Mouse (Mus musculus) embryo, embryonic 11 days (tissue): ENCODE results near the gene Tanc1.
"Not testable (repeated sequence)": the region's sequence is repeated elsewhere in the genome, so short reads cannot be mapped to it uniquely, and the experiment has no call there.

ENCODE experiments used
- DNase-seq: peaks from one replicate; pipeline ENCODE4 v3.0.0-alpha.2; 2015

Tanc1 gene

DNA sequence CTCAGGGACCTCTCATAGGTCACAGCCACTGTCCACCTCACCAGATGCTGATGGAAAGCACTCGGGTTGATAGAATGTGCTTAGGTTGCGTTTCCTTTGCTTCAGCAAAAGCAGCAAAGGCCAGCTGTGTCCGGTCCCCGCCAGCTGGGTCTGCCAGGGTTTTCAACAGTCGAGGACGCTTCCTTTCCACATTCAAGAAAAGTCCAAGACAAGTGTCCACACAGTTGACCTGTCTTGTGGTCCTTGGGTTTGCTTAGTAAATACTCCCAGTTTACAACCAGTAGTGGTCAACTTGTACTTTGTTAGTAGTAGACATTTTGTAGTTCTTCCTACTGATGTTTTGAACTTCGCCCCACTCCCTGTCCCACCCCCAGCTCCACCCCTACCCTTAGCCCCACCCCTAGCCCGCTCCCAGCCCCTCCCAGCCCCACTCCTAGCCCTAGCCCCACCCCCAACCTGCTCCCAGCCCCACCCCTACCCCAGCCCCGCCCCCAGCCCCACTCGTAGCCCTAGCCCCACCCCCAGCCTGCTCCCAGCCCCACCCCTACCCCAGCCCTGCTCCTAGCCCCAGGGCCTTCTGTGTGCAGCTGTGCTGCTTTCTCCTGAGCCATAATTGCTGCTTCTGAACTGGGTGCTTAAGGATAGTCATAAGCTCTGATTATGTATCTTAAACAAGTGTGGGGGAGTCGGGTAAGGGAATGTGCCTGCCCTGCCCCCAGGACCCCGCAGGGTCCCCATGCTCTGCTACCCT lies 229.5 kb downstream of the Tanc1 start:
- DNase-seq = peak; percentile 59

GRCm38 (mm10) chr2:59841944-59842343 lies 230.1 kb downstream of the Tanc1 start:
- no peak for DNase-seq

DNA sequence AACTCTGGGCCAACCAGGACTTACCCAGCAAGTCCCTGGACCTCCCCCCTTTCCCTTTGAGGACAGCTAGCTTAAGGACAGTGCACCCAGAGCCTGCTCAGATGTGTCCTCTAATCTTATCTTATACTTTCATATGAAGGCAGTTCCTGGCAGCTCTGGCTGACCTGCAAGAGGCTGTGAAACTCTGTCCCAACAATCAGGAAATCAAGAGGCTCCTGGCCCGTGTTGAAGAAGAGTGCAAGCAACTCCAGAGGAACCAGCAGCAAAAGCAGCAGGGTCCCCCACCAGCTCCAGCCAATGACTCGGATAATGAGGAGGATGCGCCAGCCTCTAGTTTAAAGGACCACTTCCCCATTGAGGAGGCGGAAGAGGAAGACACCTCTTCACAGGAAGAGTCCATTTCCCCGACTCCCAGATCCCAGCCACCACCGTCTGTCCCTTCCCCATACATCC lies 230.7 kb downstream of the Tanc1 start:
- no peak for DNase-seq

- no peak for DNase-seq
Observed at GRCm38 (mm10) chr2:59843156-59843555, 231.3 kb downstream of the Tanc1 start.

DNA sequence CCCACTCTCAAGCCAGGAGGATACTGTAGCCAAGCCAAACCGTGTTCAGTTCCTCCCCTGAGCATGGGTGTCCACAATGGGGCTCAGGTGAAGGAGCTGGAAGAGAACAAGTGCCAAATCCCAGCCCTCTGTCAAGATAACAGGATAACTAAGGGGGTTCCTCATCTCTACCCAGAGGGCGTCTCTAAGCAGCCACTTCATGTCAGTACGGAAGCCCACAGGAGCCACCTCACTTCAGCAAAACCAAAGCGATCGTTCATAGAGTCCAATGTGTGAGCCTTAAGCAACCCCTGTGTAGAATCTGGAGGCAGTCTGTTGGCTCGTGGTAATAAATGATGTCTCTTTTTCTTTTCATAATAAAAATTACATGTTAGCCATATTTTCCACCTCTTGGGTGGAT lies 232.0 kb downstream of the Tanc1 start:
- no peak for DNase-seq

DNA sequence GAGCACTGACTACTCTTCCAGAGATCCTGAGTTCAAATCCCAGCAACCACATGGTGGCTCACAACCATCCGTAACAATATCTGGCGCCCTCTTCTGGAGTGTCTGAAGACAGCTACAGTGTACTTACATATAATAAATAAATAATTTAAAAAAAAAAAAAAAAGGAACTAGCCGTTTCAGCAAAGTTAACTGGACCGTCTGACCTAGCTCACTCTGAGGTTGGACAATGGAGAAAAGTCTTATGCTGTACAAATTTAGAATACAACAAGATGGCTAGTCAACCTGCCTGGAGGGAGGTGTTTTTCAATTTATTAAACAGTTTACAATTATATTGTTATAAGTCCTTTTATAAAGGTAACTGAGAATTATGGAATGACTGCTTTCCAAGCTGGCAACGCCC lies 240.0 kb downstream of the Tanc1 start:
- not testable (repeated sequence) for DNase-seq

- DNase-seq = no peak
Observed at GRCm38 (mm10) chr2:59852916-59853315, 241.1 kb downstream of the Tanc1 start.

GRCm38 (mm10) chr2:59853543-59853942 lies 241.7 kb downstream of the Tanc1 start:
- no peak for DNase-seq

- no peak for DNase-seq
Observed at GRCm38 (mm10) chr2:59854363-59854762, 242.5 kb downstream of the Tanc1 start.

GRCm38 (mm10) chr2:59862618-59863017 lies 250.8 kb downstream of the Tanc1 start:
- DNase-seq = no peak

GRCm38 (mm10) chr2:59870526-59870925 lies 258.7 kb downstream of the Tanc1 start:
- DNase-seq = no peak

DNA sequence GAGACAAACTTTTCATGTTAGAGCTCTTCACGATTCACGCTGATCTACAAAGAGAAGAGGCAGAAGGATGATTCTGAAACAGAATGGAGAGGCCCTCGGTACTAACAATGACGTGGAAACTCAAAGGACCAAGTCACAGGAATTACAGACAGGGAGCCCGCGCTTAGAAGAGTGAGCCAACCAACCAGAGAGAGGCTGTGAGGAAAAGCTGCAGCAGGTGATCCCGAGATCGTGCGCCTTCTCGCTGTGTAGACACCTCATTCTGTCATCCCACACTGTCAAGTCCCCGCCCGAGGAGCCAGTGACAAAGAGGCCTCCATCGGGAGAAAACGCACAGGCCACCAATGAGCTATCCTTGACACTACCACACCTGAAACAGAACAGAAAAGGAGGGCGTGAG lies 264.6 kb downstream of the Tanc1 start:
- no peak for DNase-seq

DNA sequence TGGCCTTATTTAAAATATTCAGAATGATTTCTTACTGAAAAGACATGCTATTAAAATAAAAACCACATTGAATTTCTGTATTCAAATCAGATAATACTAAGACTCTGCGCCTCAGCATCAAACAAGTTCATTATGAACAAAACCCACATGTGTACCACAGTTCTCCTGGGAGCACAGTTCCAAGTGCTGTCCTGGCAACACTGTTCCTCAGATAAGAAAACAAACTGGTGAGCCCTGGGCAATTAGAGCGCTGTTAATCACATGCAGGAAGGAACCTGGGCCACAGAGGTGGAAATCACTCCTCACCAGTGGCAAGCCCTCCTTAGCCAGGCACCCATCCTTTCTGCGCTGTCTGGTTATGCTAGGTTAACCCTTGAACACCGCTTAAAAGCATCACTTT lies 265.5 kb downstream of the Tanc1 start:
- no peak for DNase-seq

DNA sequence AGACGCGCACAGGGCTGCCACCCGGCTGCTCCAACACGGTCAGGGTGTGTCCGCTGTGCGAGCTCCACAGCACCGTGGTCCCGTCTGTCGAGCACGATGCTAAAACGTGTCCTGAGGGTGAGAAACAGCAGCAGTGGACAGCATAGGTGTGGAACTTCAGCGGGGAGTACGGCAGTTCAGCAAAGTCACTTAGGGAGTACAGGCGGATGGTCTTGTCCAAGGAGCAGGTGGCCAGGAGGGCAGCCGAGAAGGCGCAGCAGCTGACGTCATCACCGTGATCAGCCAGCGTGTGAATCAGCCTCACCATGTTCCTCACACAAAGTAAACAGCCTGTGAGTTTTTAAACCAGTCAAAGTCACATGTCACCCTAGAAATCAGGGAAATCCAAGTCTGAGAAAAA lies 266.4 kb downstream of the Tanc1 start:
- no peak for DNase-seq

DNA sequence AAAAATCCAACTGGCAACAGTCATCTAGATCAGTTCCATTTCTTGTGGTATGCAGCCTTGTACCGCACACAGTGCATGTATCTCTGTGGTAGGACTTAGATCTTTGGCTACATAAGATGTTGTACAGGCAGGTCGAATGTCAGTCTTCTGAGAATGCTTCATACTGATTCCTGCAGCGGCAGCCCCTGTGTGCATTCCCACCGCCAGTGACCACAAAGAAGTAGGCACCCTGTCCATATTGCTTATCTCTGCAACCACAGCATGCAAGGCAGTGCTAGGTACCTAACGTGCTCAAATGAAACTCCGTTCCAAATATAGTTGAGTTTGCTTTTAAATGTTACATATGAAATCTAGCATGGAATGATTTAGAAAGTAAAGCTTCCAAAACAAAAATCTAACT lies 269.6 kb downstream of the Tanc1 start:
- DNase-seq = no peak

DNA sequence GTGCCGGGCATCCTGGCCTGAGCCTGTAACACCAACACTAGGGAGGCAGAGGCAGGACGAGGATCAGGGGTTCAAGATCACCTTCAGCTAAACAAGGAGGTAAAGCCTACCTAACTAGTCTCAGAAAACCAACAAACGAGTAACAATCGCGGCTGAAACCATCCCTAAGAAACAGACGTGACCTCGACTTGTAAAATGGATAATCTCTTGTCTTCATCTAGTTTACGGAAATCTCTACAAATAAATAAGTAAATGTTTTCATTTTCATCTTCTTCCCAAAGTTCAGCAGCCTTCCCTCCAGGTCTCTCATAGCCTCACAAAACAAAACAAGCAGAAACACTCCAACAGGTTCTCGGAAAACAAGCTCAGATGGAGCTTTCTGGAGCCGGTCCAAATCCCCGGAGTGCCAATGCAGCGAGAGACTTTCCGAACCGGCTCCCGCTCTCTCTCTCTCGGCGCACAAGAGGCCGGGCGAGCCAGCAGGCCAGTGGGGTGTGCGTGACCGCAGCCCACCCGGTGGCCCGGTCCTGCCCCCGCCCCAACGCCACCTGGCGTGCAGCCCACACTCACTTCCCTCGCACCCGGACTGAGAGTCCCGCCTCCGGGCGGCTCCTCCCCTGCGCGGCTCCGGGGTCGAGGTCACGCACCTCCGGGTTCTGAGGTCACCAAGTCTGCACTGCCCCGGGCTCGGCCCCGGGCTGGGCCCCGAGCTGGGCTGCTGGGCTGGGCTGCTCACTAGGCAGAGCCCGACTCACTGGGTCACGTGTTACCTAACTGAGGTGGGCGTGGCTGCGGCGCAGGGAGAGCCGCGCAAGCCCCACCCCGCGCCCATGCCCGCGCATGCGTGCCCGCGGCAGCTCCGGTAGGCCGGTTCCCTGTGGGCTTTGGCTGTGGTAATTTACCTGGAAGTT lies 270.2 kb downstream of the Tanc1 start, which contains the start of gene Wdsub1:
TSS of gene Wdsub1 (minus strand) at position 761 of the 911 bp plus-strand sequence.
- peak; percentile 97 for DNase-seq

- DNase-seq = no peak
Observed at GRCm38 (mm10) chr2:59882742-59883281, 271.0 kb downstream of the Tanc1 start.

DNA sequence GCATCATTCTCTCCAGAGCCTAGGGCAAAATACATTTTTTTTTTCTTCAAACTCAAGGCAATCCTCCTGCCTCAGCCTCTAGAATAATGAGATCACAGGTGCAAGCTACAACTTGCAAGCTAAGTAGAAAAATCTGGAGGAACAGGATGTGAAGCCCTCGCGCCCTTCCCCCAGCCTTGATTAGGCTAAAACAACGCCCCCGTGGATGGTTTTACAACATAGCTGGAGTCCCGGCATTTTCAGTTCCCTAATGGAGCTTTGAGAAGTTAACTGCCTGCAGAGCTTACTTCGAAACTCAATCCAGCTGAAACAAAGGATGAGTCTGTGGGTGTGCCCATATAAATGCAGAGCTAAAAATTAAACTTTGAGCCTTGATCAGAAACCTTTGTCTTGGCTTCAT lies 277.9 kb downstream of the Tanc1 start:
- no peak for DNase-seq
